In genomic region chr11:80778916-80779526, GRCm38 (mm10) we compare ENCODE assay signal across 8 mouse cellular contexts. TPM values are rescaled to one million over a fixed set of nuclear protein-coding genes. Genes with fewer than 3 reads are reported as not detected.
A peak's percentile ranks its signal among the peaks of the same experiment; 100 is the strongest.
DNase-seq lines count a peak whose midpoint lies in the region; ATAC-seq lines count a peak whose summit lies in the region.

No protein-coding gene starts in this region.

- ATAC-seq in heart, embryonic 14.5 days (ENCODE audit: insufficient number of reproducible peaks, insufficient read depth, low FRiP score, low read depth) = no peak
- ATAC-seq in midbrain, embryonic 12.5 days (ENCODE audit: low FRiP score, low read depth) = no peak; the same call in 1 of the 2 replicates

- peaks cover 0 to 5% of the 10 kb centered on the region in 2 experiments; a peak in 3 of 4 replicates for H3K4me1 ChIP-seq in heart, embryonic 14.5 days (ENCODE audit: control insufficient read depth in 2 of 2, insufficient read depth in 2 of 2, low read length in 2 of 2)
- H3K4me1 ChIP-seq in hindbrain, embryonic 10.5 days (replicated peaks) = peaks cover 13% of the 10 kb centered on the region
- peaks cover 4% of the 10 kb centered on the region; the same call in 1 of the 2 replicates for H3K4me1 ChIP-seq in midbrain, embryonic 12.5 days

- no peaks in the 10 kb centered on the region for H3K36me3 ChIP-seq in heart, embryonic 14.5 days (ENCODE audit: control insufficient read depth, insufficient read depth, low read length)
- no peaks in the 10 kb centered on the region for H3K36me3 ChIP-seq in hindbrain, embryonic 10.5 days
- H3K36me3 ChIP-seq in midbrain, embryonic 12.5 days = no peaks in the 10 kb centered on the region

- peak overlapping the region; percentile 75 to 92 for H3K4me3 ChIP-seq in heart, embryonic 14.5 days (ENCODE audit: control insufficient read depth in 1 of 2, insufficient read depth in 1 of 2, low read depth in 1 of 2, low read length in 2 of 2)
- peak overlapping the region; percentile 72 for H3K4me3 ChIP-seq in hindbrain, embryonic 10.5 days
- H3K4me3 ChIP-seq in midbrain, embryonic 12.5 days = peak overlapping the region; percentile 71

- peak overlapping the region; percentile 9 to 73; a peak in 3 of 4 replicates for H3K27ac ChIP-seq in heart, embryonic 14.5 days (replicated peaks in 1 of 2; ENCODE audit: control insufficient read depth in 1 of 2, insufficient read depth in 1 of 2, low read depth in 2 of 2, low read length in 2 of 2)
- peak overlapping the region; percentile 82 for H3K27ac ChIP-seq in hindbrain, embryonic 10.5 days
- H3K27ac ChIP-seq in midbrain, embryonic 12.5 days (replicated peaks) = no peak overlapping the region

- intact Hi-C loops in heart, postnatal 14 days (cut with DNase I) = loop anchor here (5.0 kb wide), 1 partner anchor 52 kb away; no protein-coding TSS in a partner anchor

- 5% methylated on average over 18 of the region's 18 CpGs for WGBS in heart, embryonic 14.5 days
- WGBS in hindbrain, embryonic 10.5 days = 5% methylated on average over 18 of the region's 18 CpGs
- 6% methylated on average over 18 of the region's 18 CpGs for WGBS in midbrain, embryonic 12.5 days

- H3K4me2 ChIP-seq in heart, embryonic 14.5 days (ENCODE audit: low read length) = peak overlapping the region; percentile 96
- peak overlapping the region; percentile 87 for H3K4me2 ChIP-seq in midbrain, embryonic 12.5 days (replicated peaks)

- peak overlapping the region; percentile 83 for H3K9ac ChIP-seq in heart, embryonic 14.5 days (ENCODE audit: low read length)
- peak overlapping the region; percentile 66 for H3K9ac ChIP-seq in midbrain, embryonic 12.5 days (replicated peaks)

- no peaks in the 10 kb centered on the region for H3K9me3 ChIP-seq in heart, embryonic 14.5 days (ENCODE audit: control insufficient read depth, low read length)
- no peaks in the 10 kb centered on the region for H3K9me3 ChIP-seq in hindbrain, embryonic 10.5 days
- H3K9me3 ChIP-seq in midbrain, embryonic 12.5 days = no peaks in the 10 kb centered on the region

- no peak for DNase-seq in heart, postnatal 14 days
- peak; percentile 59 for DNase-seq in NIH3T3 (ENCODE audit: low read depth)
- no peak for DNase-seq in hindbrain, embryonic 10.5 days (ENCODE audit: low spot score)
- DNase-seq in urinary bladder, adult 18-20 months (ENCODE audit: low spot score in 2 of 2) = no peak
- DNase-seq in urinary bladder, postnatal 4 days (ENCODE audit: low spot score in 2 of 2) = no peak
- DNase-seq in layer of hippocampus, postnatal 36 days = no peak

- H3K27me3 ChIP-seq in heart, embryonic 14.5 days (ENCODE audit: control insufficient read depth, insufficient read depth, low read length) = no peaks in the 10 kb centered on the region
- H3K27me3 ChIP-seq in hindbrain, embryonic 10.5 days (ENCODE audit: insufficient read depth, poor library complexity, severe bottlenecking) = peaks cover 26% of the 10 kb centered on the region
- peaks cover 21% of the 10 kb centered on the region for H3K27me3 ChIP-seq in midbrain, embryonic 12.5 days

RNA-seq across cellular contexts. Expression of gene Myo1d, which starts 0.8 kb away (rescaled TPM):
- polyA plus RNA-seq in heart, embryonic 14.5 days (2014; fragmentation: Nextera tagmentation; extraction: Ambion mirVana) = 8.9 and 9.6 TPM in 2 replicates
- total RNA-seq in heart, postnatal 14 days (2021) = 10 to 100 TPM; 13.0 to 14.6 TPM
- 2.4 and 2.6 TPM in 2 replicates for polyA plus RNA-seq in hindbrain, embryonic 10.5 days (2016; fragmentation: Nextera tagmentation; extraction: Ambion mirVana)
- 2.5 and 2.7 TPM in 2 replicates for polyA plus RNA-seq in midbrain, embryonic 12.5 days (2016; fragmentation: Nextera tagmentation; extraction: Ambion mirVana)
- 1 to 10 TPM; 7.0 to 7.8 TPM for total RNA-seq in layer of hippocampus, postnatal 36 days (2021)

RNA-seq across cellular contexts. Expression of gene Tmem98, which starts 31.0 kb away (rescaled TPM):
- 93.3 and 97.6 TPM in 2 replicates for polyA plus RNA-seq in heart, embryonic 14.5 days (2014; fragmentation: Nextera tagmentation; extraction: Ambion mirVana)
- 10 to 100 TPM; 17.7 to 18.6 TPM for total RNA-seq in heart, postnatal 14 days (2021)
- 81.7 and 86.2 TPM in 2 replicates for polyA plus RNA-seq in hindbrain, embryonic 10.5 days (2016; fragmentation: Nextera tagmentation; extraction: Ambion mirVana)
- 65.9 and 77.6 TPM in 2 replicates for polyA plus RNA-seq in midbrain, embryonic 12.5 days (2016; fragmentation: Nextera tagmentation; extraction: Ambion mirVana)
- 1 to 10 TPM; 7.3 to 8.0 TPM for total RNA-seq in layer of hippocampus, postnatal 36 days (2021)
